Mouse (Mus musculus): Measurements from ENCODE around the gene Myh3.

Myh3 gene

GRCm38 (mm10) chr11:67144559-67145265, 66.6 kb downstream of the Myh3 start:
- no peak for DNase-seq (ENCODE audit: inconsistent ontology term)

- DNase-seq (ENCODE audit: inconsistent ontology term), result no peak
Measured at GRCm38 (mm10) chr11:67145482-67146408, 67.6 kb downstream of the Myh3 start.

GRCm38 (mm10) chr11:67146409-67147282, 68.5 kb downstream of the Myh3 start:
- no peak for DNase-seq (ENCODE audit: inconsistent ontology term)

GRCm38 (mm10) chr11:67147283-67147921, 69.3 kb downstream of the Myh3 start:
- no peak for DNase-seq (ENCODE audit: inconsistent ontology term)

- DNase-seq (ENCODE audit: inconsistent ontology term), result no peak
Measured at GRCm38 (mm10) chr11:67148286-67149012, 70.3 kb downstream of the Myh3 start.

GRCm38 (mm10) chr11:67150237-67150636, 72.1 kb downstream of the Myh3 start:
- DNase-seq (ENCODE audit: inconsistent ontology term), result no peak

GRCm38 (mm10) chr11:67151159-67151558, 73.1 kb downstream of the Myh3 start:
- no peak for DNase-seq (ENCODE audit: inconsistent ontology term)

Data from Muller cell, postnatal 12 days (primary cell).